Mouse (Mus musculus): ENCODE measurements around the gene Tmem161a. TPM values are rescaled to one million over a fixed set of nuclear protein-coding genes. Genes with fewer than 3 reads are reported as not detected.

The Tmem161a gene
- polyA plus RNA-seq, 1 experiment from 2014 or later, result 50.2 TPM

- Histone ChIP-seq H3K36me3 (ENCODE audit: poor library complexity, severe bottlenecking) (no peaks in the 10 kb centered on the region), H3K27ac (no peak overlapping the region), H3K9me3 (replicated peaks) (no peaks in the 10 kb centered on the region), H3K4me1 (peaks cover 3% of the 10 kb centered on the region; the same call in 1 of the 2 replicates), H3K4me3 (peak overlapping the region; percentile 24; the same call in 1 of the 2 replicates), H3K9ac (0 out of 2 replicates have a peak overlapping the region, but pooled peaks have one; percentile 10), H3K4me2 (peak overlapping the region; percentile 54), H3K27me3 (peaks cover 17% of the 10 kb centered on the region)
- ATAC-seq, result peak; percentile 89
- WGBS, result 5% methylated on average over 21 of the region's 21 CpGs
Observed at GRCm38 (mm10) chr8:70166504-70167110, 5.5 kb upstream of the Tmem161a start.

DNA sequence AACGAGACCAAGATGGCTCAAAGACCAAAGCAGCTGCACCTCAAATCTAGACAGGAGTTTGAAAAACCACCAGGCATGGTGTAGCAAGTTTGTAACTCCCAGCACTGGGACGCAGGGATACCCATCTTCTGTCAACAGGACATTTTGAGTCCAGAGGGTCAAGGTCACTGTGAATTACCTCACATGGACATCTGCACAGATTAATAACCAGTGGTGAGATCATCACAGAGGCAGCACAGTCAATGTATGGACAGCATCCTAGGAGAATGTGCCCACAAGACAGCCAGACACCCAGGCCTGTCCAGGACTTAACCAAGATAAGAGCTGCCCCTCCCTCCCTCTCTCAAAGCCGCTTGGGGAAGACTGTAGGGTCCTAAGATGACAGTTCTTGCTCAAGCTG is 2.0 kb upstream of the Tmem161a start:
- Histone ChIP-seq H3K27me3 (peaks cover 14% of the 10 kb centered on the region), H3K36me3 (ENCODE audit: poor library complexity, severe bottlenecking) (0 out of 2 replicates have a peak, but pooled peaks cover 4% of the 10 kb centered on the region), H3K27ac (no peak overlapping the region), H3K9me3 (replicated peaks) (no peaks in the 10 kb centered on the region), H3K4me3 (no peak overlapping the region), H3K4me2 (no peak overlapping the region), H3K4me1 (peaks cover 20% of the 10 kb centered on the region), H3K9ac (no peak overlapping the region)
- ATAC-seq, result no peak
- 84% methylated on average over 3 of the region's 3 CpGs for WGBS

GRCm38 (mm10) chr8:70170748-70171147 is 1.4 kb upstream of the Tmem161a start:
- WGBS, result 87% methylated on average over 3 of the region's 3 CpGs
- Histone ChIP-seq H3K27ac (no peak overlapping the region), H3K4me2 (no peak overlapping the region), H3K9me3 (replicated peaks) (no peaks in the 10 kb centered on the region), H3K36me3 (ENCODE audit: poor library complexity, severe bottlenecking) (0 out of 2 replicates have a peak, but pooled peaks cover 4% of the 10 kb centered on the region), H3K27me3 (peaks cover 8% of the 10 kb centered on the region), H3K9ac (no peak overlapping the region), H3K4me3 (no peak overlapping the region), H3K4me1 (peaks cover 20% of the 10 kb centered on the region)
- ATAC-seq, result no peak

GRCm38 (mm10) chr8:70171240-70171639 is 916 bp upstream of the Tmem161a start:
- H3K4me3 ChIP-seq, result no peak overlapping the region
- H3K36me3 ChIP-seq (ENCODE audit: poor library complexity, severe bottlenecking), result 0 out of 2 replicates have a peak, but pooled peaks cover 4% of the 10 kb centered on the region
- peaks cover 20% of the 10 kb centered on the region for H3K4me1 ChIP-seq
- no peak for ATAC-seq
- no peak overlapping the region for H3K27ac ChIP-seq
- H3K9ac ChIP-seq, result no peak overlapping the region
- WGBS, result 91% methylated on average over 7 of the region's 7 CpGs
- 0 out of 2 replicates have a peak, but pooled peaks cover 3% of the 10 kb centered on the region for H3K27me3 ChIP-seq
- H3K9me3 ChIP-seq (replicated peaks), result no peaks in the 10 kb centered on the region
- H3K4me2 ChIP-seq, result peak overlapping the region; percentile 66; the same call in 1 of the 2 replicates

DNA sequence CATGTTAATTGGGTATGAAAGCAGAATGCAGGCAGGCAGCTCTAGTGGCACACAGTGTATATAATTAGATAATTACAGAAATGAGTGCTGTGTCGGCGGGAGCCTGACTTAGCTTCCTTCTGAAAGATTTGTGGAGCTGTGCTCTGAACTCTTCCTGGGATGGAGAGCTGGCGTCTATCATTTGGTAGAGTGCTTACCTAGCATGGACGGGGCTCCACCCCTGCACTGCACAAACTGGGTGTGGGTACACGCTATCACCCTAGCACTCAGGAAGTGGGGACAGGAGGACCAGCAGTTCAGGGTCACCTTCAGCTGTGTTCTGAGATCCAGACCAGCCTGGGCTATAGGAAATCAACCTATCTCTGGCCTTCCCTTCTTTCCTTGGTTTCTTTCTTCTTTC is 1.2 kb downstream of the Tmem161a start:
- WGBS, result 88% methylated on average over 5 of the region's 5 CpGs
- Histone ChIP-seq H3K4me1 (peaks cover 17% of the 10 kb centered on the region), H3K4me2 (peak overlapping the region; percentile 66), H3K9me3 (replicated peaks) (no peaks in the 10 kb centered on the region), H3K4me3 (peak overlapping the region; percentile 72), H3K27me3 (0 out of 2 replicates have a peak, but pooled peaks cover 1% of the 10 kb centered on the region), H3K9ac (0 out of 2 replicates have a peak overlapping the region, but pooled peaks have one; percentile 22), H3K27ac (no peak overlapping the region), H3K36me3 (ENCODE audit: poor library complexity, severe bottlenecking) (peaks cover 20% of the 10 kb centered on the region)
- no peak for ATAC-seq

DNA sequence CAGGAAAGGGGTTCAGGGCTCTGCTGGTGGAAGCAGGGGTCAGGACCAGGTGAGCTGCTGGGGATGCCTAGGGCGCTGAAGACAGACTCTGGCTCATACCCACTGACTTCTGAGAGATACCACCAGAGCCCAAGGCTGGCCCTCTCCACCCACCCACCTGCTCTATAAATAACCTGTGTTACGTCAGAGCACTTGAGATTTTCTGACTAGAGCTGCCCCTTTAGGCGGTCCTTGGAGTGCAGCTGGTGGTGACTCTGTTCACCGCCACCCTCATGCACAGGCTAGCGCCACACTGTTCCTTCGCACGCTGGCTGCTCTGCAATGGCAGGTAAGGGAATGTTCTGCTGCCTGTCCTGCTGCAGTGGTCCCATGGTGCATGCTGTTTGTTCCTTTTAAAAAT is 1.9 kb downstream of the Tmem161a start:
- ATAC-seq, result no peak
- 88% methylated on average over 7 of the region's 7 CpGs for WGBS
- Histone ChIP-seq H3K9ac (0 out of 2 replicates have a peak overlapping the region, but pooled peaks have one; percentile 34), H3K36me3 (ENCODE audit: poor library complexity, severe bottlenecking) (peaks cover 27% of the 10 kb centered on the region), H3K27me3 (no peaks in the 10 kb centered on the region), H3K4me1 (peaks cover 17% of the 10 kb centered on the region), H3K27ac (no peak overlapping the region), H3K4me2 (no peak overlapping the region), H3K9me3 (replicated peaks) (no peaks in the 10 kb centered on the region), H3K4me3 (no peak overlapping the region)

DNA sequence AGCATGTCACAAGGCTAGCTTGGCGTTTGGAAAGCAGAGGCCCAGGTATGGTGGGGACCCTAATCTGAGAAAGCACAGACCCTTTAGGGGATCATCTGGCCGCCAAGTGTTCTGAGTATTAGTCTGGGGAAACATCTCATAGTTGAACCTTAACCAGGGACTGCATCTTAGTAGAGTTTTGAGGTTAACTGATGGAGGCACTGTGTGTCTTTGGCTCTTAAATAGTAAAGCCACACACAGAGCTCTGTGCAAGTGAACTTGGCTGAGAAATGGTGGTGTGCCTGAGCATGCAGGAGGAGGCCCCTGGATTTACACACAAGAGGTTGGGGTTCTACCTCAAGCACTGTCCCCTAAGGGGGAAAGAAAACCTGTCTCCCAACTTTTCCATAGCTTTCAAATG is 6.1 kb downstream of the Tmem161a start:
- Histone ChIP-seq H3K9me3 (replicated peaks) (no peaks in the 10 kb centered on the region), H3K27me3 (no peaks in the 10 kb centered on the region), H3K4me3 (no peak overlapping the region), H3K27ac (no peak overlapping the region), H3K4me2 (no peak overlapping the region), H3K4me1 (peaks cover 11% of the 10 kb centered on the region), H3K36me3 (ENCODE audit: poor library complexity, severe bottlenecking) (peaks cover 58% of the 10 kb centered on the region), H3K9ac (no peak overlapping the region)
- ATAC-seq, result no peak
- WGBS, result 90% methylated on average over 2 of the region's 2 CpGs

GRCm38 (mm10) chr8:70179082-70179481 is 6.9 kb downstream of the Tmem161a start:
- peaks cover 2% of the 10 kb centered on the region; the same call in 1 of the 2 replicates for H3K4me1 ChIP-seq
- peaks cover 66% of the 10 kb centered on the region for H3K36me3 ChIP-seq (ENCODE audit: poor library complexity, severe bottlenecking)
- H3K4me2 ChIP-seq, result no peak overlapping the region
- no peak overlapping the region for H3K9ac ChIP-seq
- WGBS, result 98% methylated on average over 4 of the region's 4 CpGs
- H3K27me3 ChIP-seq, result no peaks in the 10 kb centered on the region
- no peak overlapping the region for H3K27ac ChIP-seq
- no peak for ATAC-seq
- no peaks in the 10 kb centered on the region for H3K9me3 ChIP-seq (replicated peaks)
- no peak overlapping the region for H3K4me3 ChIP-seq

- Histone ChIP-seq H3K27ac (no peak overlapping the region), H3K4me3 (no peak overlapping the region), H3K9me3 (replicated peaks) (no peaks in the 10 kb centered on the region), H3K36me3 (ENCODE audit: poor library complexity, severe bottlenecking) (peaks cover 63% of the 10 kb centered on the region), H3K9ac (no peak overlapping the region), H3K4me1 (no peaks in the 10 kb centered on the region), H3K4me2 (no peak overlapping the region), H3K27me3 (no peaks in the 10 kb centered on the region)
- WGBS, result 91% methylated on average over 14 of the region's 16 CpGs
- no peak for ATAC-seq
Observed at GRCm38 (mm10) chr8:70181212-70181902, 9.2 kb downstream of the Tmem161a start.

DNA sequence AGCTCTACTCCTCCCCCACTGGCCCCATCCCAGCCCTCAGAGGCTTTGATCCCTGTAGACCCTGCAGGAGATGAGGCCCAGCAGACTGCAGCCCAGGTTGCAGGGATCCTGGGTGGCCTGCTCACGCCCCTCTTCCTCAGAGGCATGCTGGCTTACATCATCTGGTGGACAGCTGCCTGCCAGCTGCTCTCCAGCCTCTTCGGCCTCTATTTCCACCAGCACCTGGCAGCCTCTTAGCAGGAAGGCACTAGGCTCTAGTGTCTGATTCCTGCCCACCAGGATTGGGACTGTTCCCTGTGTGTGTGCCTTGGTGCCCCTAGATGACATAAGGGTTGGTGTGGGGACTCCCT is 9.7 kb downstream of the Tmem161a start:
- Histone ChIP-seq H3K4me2 (no peak overlapping the region), H3K27ac (no peak overlapping the region), H3K4me1 (no peaks in the 10 kb centered on the region), H3K9me3 (replicated peaks) (no peaks in the 10 kb centered on the region), H3K9ac (no peak overlapping the region; the same call in 1 of the 2 replicates), H3K27me3 (no peaks in the 10 kb centered on the region), H3K36me3 (ENCODE audit: poor library complexity, severe bottlenecking) (peaks cover 59% of the 10 kb centered on the region), H3K4me3 (no peak overlapping the region)
- WGBS, result 83% methylated on average over 2 of the region's 2 CpGs
- no peak for ATAC-seq

GRCm38 (mm10) chr8:70183194-70183593 is 11.0 kb downstream of the Tmem161a start:
- Histone ChIP-seq H3K27ac (no peak overlapping the region), H3K9ac (no peak overlapping the region), H3K27me3 (no peaks in the 10 kb centered on the region), H3K4me2 (no peak overlapping the region), H3K4me3 (no peak overlapping the region), H3K36me3 (ENCODE audit: poor library complexity, severe bottlenecking) (peaks cover 48% of the 10 kb centered on the region), H3K9me3 (replicated peaks) (no peaks in the 10 kb centered on the region), H3K4me1 (no peaks in the 10 kb centered on the region)
- no peak for ATAC-seq
- 93% methylated on average over 4 of the region's 4 CpGs for WGBS

GRCm38 (mm10) chr8:70188707-70189106 is 16.6 kb downstream of the Tmem161a start:
- H3K4me1 ChIP-seq, result no peaks in the 10 kb centered on the region
- H3K36me3 ChIP-seq (ENCODE audit: poor library complexity, severe bottlenecking), result 0 out of 2 replicates have a peak, but pooled peaks cover 4% of the 10 kb centered on the region
- H3K9ac ChIP-seq, result no peak overlapping the region
- H3K27me3 ChIP-seq, result no peaks in the 10 kb centered on the region
- H3K4me2 ChIP-seq, result no peak overlapping the region
- no peaks in the 10 kb centered on the region for H3K9me3 ChIP-seq (replicated peaks)
- ATAC-seq, result no peak
- H3K27ac ChIP-seq, result no peak overlapping the region
- H3K4me3 ChIP-seq, result no peak overlapping the region
- WGBS, result 69% methylated on average over 7 of the region's 7 CpGs

Data from forebrain, embryonic 13.5 days (tissue).